Mouse (Mus musculus): ENCODE data around the gene Nelfb.

Nelfb gene

DNA sequence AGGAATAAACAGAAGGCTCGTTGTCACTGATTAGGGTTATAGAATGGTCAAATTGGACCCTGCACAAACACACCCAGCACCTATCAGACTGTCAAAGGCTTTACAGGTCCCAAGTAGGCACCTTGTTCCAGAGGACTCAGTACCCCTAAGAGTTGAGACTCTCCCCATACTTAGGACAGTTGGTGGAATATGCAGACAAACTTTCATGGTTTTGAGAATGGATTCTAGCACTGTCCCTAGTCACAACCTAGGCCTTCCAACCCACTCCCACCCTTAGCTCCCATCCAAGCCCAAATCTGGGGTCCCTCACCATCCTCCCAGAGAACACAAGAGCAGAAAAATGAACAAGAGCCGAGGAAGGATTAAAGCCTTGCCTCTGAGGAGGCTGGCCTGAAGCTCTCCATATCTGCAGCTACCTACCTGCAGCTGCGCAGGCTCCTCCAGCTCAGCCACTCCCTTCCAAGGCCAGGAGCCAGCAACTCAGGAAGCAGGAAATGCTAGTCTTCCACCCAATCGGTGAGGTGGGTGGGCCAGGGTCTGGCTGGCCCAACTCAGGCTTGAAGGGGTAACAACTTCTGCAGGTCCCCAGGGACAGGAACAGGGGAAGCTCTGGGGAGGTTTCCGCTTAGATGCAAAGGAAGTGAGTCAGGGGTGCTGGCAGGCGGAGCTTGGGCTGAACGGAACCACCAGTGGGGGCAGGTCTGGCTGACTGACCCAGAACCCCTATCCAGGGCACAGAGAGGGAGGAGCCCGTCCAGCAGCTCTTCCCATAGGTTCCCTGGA is 14.9 kb downstream of the Nelfb start, which contains the start of gene Tor4a:
TSS of gene Tor4a (minus strand) at position 715 of the 783 bp plus-strand sequence.
- peak; percentile 71 to 73 for DNase-seq (ENCODE audit: low spot score in 2 of 2)

DNA sequence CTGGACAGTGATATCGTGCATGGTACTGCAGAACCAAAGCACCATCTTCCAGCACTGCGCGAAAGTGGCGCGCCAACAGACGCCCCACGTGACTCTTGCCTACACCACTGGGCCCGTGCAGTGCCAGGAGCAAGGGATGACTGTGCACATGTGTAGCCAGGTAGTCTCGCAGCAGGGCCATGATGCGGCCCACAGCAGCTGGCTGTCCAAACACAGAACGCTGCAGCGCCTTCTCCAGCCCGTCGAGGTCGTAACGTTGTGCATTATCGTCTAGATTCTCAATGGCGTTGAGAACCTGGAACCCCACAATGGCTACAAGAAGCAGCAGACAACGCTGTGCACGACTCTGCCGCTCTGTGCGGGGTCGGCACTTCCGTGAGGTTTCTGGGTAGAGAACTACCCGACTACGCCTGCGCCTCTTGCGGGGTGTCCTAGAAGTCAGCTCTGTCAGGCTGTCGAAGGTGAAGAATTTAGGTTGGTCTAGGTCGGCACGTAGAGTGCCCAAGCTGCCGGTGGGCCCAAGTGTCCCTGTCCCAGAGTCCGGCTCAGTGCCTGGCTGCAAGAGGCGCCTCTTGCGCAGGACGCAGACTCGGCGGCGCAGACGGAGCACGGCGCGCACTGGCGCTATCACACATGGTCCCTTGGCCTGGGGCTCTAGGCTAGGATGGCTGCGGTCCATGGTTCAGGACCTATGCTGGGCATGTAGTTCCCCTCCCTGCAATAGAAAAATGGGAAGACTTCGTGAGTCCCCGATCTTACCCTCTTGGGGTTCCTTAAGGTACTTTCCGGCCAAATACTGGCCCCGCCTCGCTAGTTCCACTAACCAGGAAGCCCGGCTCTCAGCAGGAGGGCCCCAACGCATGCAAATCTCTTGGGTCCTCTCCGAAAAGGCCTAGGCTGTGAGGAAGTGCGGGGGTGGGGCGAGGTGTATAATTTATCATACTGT is 15.8 kb downstream of the Nelfb start:
- DNase-seq (ENCODE audit: low spot score in 2 of 2), result peak; percentile 55 to 62

- peak; percentile 32 to 33 for DNase-seq (ENCODE audit: low spot score in 2 of 2)
Measured at GRCm38 (mm10) chr2:25194486-25195171, 16.7 kb downstream of the Nelfb start.

DNA sequence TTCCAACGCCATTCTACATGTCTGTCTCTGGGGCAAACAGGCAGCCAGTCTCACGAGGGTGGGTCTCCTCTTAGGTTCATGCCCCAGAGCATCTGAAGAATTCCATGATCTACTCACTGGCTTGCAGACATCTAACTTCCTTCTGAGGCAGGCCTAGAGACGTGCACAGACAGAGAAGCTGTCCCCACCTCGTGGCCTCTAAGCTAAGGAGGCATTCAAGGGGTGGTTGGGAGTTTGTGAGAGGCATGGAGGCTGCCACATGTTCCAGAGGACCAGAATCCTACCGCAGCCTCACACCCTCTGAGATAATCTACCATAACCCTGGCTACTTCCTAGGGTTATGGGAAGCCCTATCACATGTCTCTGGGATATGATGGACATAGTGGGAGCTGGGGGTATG is 17.3 kb downstream of the Nelfb start:
- DNase-seq (ENCODE audit: low spot score in 2 of 2), result no peak

DNA sequence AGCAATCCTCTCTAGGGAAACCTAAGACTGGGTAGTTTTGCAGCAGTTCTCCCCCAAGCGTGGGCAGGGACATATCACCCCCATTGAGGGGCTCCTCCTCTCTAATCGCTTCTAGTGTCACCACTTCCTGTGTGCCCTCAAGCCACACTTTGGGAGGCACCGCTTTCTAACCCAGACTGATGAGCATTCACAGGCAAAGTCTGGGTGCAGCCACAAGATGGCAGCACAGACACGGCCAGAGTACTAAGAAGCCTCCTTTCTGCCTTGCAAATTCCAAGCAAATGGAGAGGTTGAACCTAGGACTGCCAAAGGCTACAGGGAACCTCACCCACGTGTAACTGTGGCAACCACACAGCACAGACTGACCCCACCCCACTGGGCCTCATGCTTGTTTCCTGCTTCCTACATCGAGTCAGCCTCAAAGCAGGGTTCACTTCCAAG is 17.9 kb downstream of the Nelfb start:
- peak; percentile 76 to 79 for DNase-seq (ENCODE audit: low spot score in 2 of 2)

- DNase-seq (ENCODE audit: low spot score in 2 of 2), result no peak
Measured at GRCm38 (mm10) chr2:25187841-25188240, 23.4 kb downstream of the Nelfb start.

GRCm38 (mm10) chr2:25186575-25186930 is 24.7 kb downstream of the Nelfb start:
- no peak for DNase-seq (ENCODE audit: low spot score in 2 of 2)

- peak in 1 of 2 experiments; percentile 55 for DNase-seq (ENCODE audit: low spot score in 2 of 2)
Measured at GRCm38 (mm10) chr2:25185625-25186574, 25.4 kb downstream of the Nelfb start.

GRCm38 (mm10) chr2:25184496-25184895 is 26.8 kb downstream of the Nelfb start:
- no peak for DNase-seq (ENCODE audit: low spot score in 2 of 2)

DNA sequence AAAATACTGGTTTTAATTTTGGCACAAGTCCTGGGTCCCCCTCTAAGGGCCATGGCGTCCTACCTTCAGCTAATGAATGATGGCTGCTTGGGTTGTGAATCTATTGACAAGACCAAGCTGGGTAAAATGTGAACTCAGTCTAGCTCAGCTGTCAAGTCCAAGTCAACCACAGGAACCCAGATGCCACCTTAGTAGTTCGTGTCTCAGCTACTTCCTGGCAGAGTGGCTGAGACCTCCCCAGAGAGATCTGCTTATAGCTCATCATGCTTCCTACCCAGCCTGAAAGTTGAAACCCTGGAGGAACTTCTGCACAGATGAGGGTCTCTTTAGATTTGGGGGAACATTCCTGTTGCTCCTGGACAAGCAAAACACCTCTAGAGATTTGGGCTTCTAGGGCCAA is 28.0 kb downstream of the Nelfb start:
- DNase-seq (ENCODE audit: low spot score in 2 of 2), result no peak

GRCm38 (mm10) chr2:25182664-25183063 is 28.6 kb downstream of the Nelfb start:
- no peak for DNase-seq (ENCODE audit: low spot score in 2 of 2)

- no peak for DNase-seq (ENCODE audit: low spot score in 2 of 2)
Measured at GRCm38 (mm10) chr2:25181891-25182397, 29.3 kb downstream of the Nelfb start.

GRCm38 (mm10) chr2:25180973-25181890 is 30.1 kb downstream of the Nelfb start:
- peak in 1 of 2 experiments; percentile 49 for DNase-seq (ENCODE audit: low spot score in 2 of 2)

- DNase-seq (ENCODE audit: low spot score in 2 of 2), result peak; percentile 81 to 89
Measured at GRCm38 (mm10) chr2:25180478-25180903, 30.8 kb downstream of the Nelfb start, which contains the start of gene Nrarp. Gene Nrarp (plus strand): TSS chr2:25180758.

DNA sequence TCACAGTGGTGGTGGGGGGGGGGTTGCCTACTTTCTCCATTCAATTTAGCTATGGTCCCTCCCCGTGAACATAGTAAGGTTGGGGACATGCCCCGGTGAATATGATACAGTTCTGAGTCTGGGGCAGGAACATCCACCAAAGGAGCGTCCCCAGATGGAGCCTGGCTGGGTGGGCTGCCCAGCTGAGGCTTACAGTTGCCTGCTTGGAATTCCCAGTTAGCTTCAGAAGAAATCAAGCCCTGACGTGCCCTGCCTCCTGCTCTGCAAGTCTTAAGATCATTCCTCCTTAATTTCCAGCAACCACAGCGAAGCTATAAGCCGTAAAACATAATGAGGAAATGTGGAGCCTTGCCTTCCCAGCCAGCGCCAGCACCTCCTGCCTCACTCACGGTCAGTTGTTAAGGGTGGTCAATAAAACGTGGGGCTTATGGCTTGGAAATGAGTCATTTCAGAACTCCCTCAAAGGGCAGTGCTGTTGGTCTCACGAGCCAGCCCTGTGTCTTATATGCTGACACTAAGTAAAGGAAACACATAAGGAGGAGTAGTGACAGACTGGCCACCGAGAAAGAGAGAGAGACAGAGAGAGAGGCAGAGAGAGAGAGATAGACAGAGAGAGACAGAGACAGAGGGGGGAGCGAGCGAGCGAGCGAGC is 31.6 kb downstream of the Nelfb start:
- DNase-seq (ENCODE audit: low spot score in 2 of 2), result no peak

DNA sequence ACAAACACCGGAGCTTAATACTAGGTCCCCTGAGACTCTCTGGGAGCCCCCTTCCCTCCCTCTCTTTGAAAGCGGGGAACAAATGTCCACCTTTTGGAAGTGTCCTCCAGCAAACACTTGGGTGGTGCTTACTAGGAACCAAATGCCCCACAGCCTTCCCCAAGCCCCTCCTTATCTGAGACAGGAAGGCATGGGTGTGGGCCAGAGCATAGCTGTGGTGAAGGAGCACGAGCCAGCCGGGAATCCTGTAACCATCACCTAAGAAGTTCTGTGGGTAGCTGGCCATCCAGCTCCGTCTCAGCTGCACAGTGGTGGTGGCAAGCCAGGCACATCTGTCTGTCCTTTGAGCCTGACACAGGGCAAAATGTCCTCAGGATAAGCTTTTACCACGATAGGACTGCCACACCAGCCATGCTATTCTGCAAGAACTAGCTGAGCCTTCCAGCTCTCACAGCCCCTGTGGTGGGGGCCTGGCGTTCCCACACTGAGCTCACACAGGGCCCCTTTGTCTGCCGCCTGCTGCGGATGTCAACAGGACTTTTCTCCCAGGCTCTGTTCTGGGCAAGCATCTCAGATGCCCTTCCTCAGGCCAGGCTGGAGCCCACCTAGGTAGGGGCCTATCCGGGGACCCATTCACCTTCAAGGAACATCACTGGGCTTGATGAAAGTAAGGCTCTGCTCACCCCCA is 32.9 kb downstream of the Nelfb start:
- no peak for DNase-seq (ENCODE audit: low spot score in 2 of 2)

- DNase-seq (ENCODE audit: low spot score in 2 of 2), result no peak
Measured at GRCm38 (mm10) chr2:25177685-25178084, 33.6 kb downstream of the Nelfb start.

GRCm38 (mm10) chr2:25177076-25177475 is 34.2 kb downstream of the Nelfb start:
- no peak for DNase-seq (ENCODE audit: low spot score in 2 of 2)
